Mouse (Mus musculus): ENCODE results near the gene Pex11b.

GRCm38 (mm10) chr3:96673514-96673913 is 38.3 kb downstream of the Pex11b start:
- no peak for TF ChIP-seq POLR2A (IDR thresholded peaks at IDR 0.05; ENCODE audit: low read depth, low read length)
- TF ChIP-seq CTCF (conservative IDR thresholded peaks at IDR 0.05; ENCODE audit: insufficient read depth, insufficient read length, low read depth, low read length) = no peak

All from kidney, adult 2 months (tissue).